Mouse (Mus musculus): ENCODE data around the gene Pdzd11. TPM values are rescaled to one million over a fixed set of nuclear protein-coding genes. Genes with fewer than 3 reads are reported as not detected.

The Pdzd11 gene
- polyA plus RNA-seq, 1 experiment from 2014 or later = 92.0 TPM

- H3K4me1 ChIP-seq (replicated peaks) = no peaks in the 10 kb centered on the region
- H3K4me3 ChIP-seq = no peak overlapping the region
- peaks cover 8% of the 10 kb centered on the region; the same call in 1 of the 2 replicates for H3K27me3 ChIP-seq (replicated peaks)
- no peak overlapping the region for H3K4me2 ChIP-seq
- no peaks in the 10 kb centered on the region for H3K9me3 ChIP-seq (replicated peaks)
- WGBS = 58% methylated on average over 4 of the region's 4 CpGs
- H3K36me3 ChIP-seq = no peaks in the 10 kb centered on the region
- no peak for ATAC-seq (ENCODE audit: insufficient number of reproducible peaks, low FRiP score)
- no peak overlapping the region for H3K27ac ChIP-seq (ENCODE audit: poor library complexity, severe bottlenecking)
- H3K9ac ChIP-seq = no peak overlapping the region
Observed at GRCm38 (mm10) chrX:100599755-100600154, 26.6 kb downstream of the Pdzd11 start.

- H3K36me3 ChIP-seq = no peaks in the 10 kb centered on the region
- H3K27me3 ChIP-seq (replicated peaks) = peaks cover 9% of the 10 kb centered on the region
- no peak overlapping the region for H3K4me2 ChIP-seq
- H3K4me1 ChIP-seq (replicated peaks) = no peaks in the 10 kb centered on the region
- no peaks in the 10 kb centered on the region for H3K9me3 ChIP-seq (replicated peaks)
- 22% methylated on average over 5 of the region's 5 CpGs for WGBS
- no peak overlapping the region for H3K27ac ChIP-seq (ENCODE audit: poor library complexity, severe bottlenecking)
- ATAC-seq (ENCODE audit: insufficient number of reproducible peaks, low FRiP score) = no peak
- no peak overlapping the region for H3K4me3 ChIP-seq
- no peak overlapping the region for H3K9ac ChIP-seq
Observed at GRCm38 (mm10) chrX:100597439-100597838, 28.9 kb downstream of the Pdzd11 start.

- no peak within 1 kb of the TSS for H3K27ac ChIP-seq (ENCODE audit: poor library complexity, severe bottlenecking)
- H3K36me3 ChIP-seq = no peaks in the 10 kb centered on the region
- H3K9ac ChIP-seq = no peak within 1 kb of the TSS
- 54% methylated on average over 4 of the region's 4 CpGs for WGBS
- H3K4me3 ChIP-seq = no peak within 1 kb of the TSS
- H3K4me2 ChIP-seq = no peak within 1 kb of the TSS
- no peak for ATAC-seq (ENCODE audit: insufficient number of reproducible peaks, low FRiP score)
- peaks cover 9% of the 10 kb centered on the region for H3K27me3 ChIP-seq (replicated peaks)
- no peaks in the 10 kb centered on the region for H3K9me3 ChIP-seq (replicated peaks)
- no peaks in the 10 kb centered on the region for H3K4me1 ChIP-seq (replicated peaks)
Observed at GRCm38 (mm10) chrX:100594791-100595190, 31.6 kb downstream of the Pdzd11 start, which contains the start of gene P2ry4. Gene P2ry4 (minus strand): TSS chrX:100594869.

Other genes with a start within 250 kb of the Pdzd11 start
- gene Otud6a, start 197.6 kb downstream of the Pdzd11 start, polyA plus RNA-seq (2016; fragmentation: Nextera tagmentation; extraction: Ambion mirVana) = not detected in 2 replicates
- 0.12 TPM in 1 of 2 replicates, not detected in the other for gene Awat2, start 183.9 kb downstream of the Pdzd11 start, polyA plus RNA-seq (2016; fragmentation: Nextera tagmentation; extraction: Ambion mirVana)
- gene Igbp1, start 132.3 kb downstream of the Pdzd11 start, polyA plus RNA-seq (2016; fragmentation: Nextera tagmentation; extraction: Ambion mirVana) = 22.4 and 23.3 TPM in 2 replicates
- not detected in 2 replicates for gene Dgat2l6, start 101.7 kb downstream of the Pdzd11 start, polyA plus RNA-seq (2016; fragmentation: Nextera tagmentation; extraction: Ambion mirVana)
- not detected in 2 replicates for gene Awat1, start 54.3 kb downstream of the Pdzd11 start, polyA plus RNA-seq (2016; fragmentation: Nextera tagmentation; extraction: Ambion mirVana)
- not detected in 2 replicates for gene P2ry4, start 31.7 kb downstream of the Pdzd11 start, polyA plus RNA-seq (2016; fragmentation: Nextera tagmentation; extraction: Ambion mirVana)
- gene Arr3, start 21.1 kb downstream of the Pdzd11 start, polyA plus RNA-seq (2016; fragmentation: Nextera tagmentation; extraction: Ambion mirVana) = 1.7 and 1.8 TPM in 2 replicates
- 30.2 and 30.3 TPM in 2 replicates for gene Kif4, start 831 bp downstream of the Pdzd11 start, polyA plus RNA-seq (2016; fragmentation: Nextera tagmentation; extraction: Ambion mirVana)
- gene Gdpd2, start 103.3 kb upstream of the Pdzd11 start, polyA plus RNA-seq (2016; fragmentation: Nextera tagmentation; extraction: Ambion mirVana) = 0.43 and 0.59 TPM in 2 replicates
- gene Dlg3, start 141.2 kb upstream of the Pdzd11 start, polyA plus RNA-seq (2016; fragmentation: Nextera tagmentation; extraction: Ambion mirVana) = 4.7 and 5.1 TPM in 2 replicates

All from heart, embryonic 12.5 days (tissue).